Mouse (Mus musculus): ENCODE results near the gene Adgrf1.

Adgrf1 gene

GRCm38 (mm10) chr17:43326726-43327700 is 56.9 kb downstream of the Adgrf1 start:
- TF ChIP-seq GATA4 (IDR thresholded peaks at IDR 0.05; ENCODE audit: insufficient replicate concordance, low read length), result no peak

GRCm38 (mm10) chr17:43327810-43328209 is 57.7 kb downstream of the Adgrf1 start:
- peak; percentile 83; the same call in 1 of the 2 replicates for TF ChIP-seq GATA4 (IDR thresholded peaks at IDR 0.05; ENCODE audit: insufficient replicate concordance, low read length)

GRCm38 (mm10) chr17:43329216-43329615 is 59.1 kb downstream of the Adgrf1 start:
- no peak for TF ChIP-seq GATA4 (IDR thresholded peaks at IDR 0.05; ENCODE audit: insufficient replicate concordance, low read length)

DNA sequence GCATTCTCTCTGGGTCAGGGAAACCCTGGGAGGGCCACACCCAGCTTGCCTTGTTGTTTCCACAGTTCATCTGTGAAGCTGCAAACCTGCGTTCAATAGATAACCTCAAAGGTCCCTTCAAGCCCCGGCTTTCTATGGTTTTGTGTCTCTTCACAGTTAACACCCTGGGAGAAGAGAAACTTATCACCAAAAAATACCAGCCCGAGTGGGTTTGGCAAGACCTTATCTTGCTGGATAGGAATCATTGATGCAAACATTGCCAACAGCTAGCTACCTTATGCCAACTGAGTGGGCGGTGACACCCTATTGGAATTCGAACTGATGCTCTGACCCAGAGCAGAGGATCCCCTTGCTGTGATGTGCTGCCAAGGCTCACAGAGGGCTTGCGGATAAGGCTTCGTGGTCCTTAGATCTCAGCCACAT is 59.6 kb downstream of the Adgrf1 start:
- TF ChIP-seq GATA4 (IDR thresholded peaks at IDR 0.05; ENCODE audit: insufficient replicate concordance, low read length), result peak; percentile 83; the same call in 1 of the 2 replicates

DNA sequence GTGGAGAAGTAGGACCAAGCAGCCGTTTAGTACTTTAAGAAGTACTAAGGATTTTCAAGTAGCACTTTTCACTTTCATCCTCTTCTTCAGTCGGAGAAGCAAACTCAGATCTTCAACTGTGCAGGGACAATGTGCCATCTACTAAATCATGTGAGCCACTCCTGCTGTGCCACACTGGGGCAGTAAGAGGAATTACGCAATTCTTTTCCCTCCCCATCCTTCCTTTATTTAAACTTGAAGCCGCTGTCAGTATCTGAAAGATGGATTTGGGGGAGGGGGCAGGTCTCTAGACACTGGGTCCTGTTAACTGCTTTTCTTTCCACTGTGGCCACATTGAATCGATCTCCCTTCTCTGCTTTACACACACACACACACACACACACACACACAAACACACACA is 62.6 kb downstream of the Adgrf1 start:
- TF ChIP-seq GATA4 (IDR thresholded peaks at IDR 0.05; ENCODE audit: insufficient replicate concordance, low read length), result no peak

GRCm38 (mm10) chr17:43334074-43334473 is 63.9 kb downstream of the Adgrf1 start:
- no peak for TF ChIP-seq GATA4 (IDR thresholded peaks at IDR 0.05; ENCODE audit: insufficient replicate concordance, low read length)

DNA sequence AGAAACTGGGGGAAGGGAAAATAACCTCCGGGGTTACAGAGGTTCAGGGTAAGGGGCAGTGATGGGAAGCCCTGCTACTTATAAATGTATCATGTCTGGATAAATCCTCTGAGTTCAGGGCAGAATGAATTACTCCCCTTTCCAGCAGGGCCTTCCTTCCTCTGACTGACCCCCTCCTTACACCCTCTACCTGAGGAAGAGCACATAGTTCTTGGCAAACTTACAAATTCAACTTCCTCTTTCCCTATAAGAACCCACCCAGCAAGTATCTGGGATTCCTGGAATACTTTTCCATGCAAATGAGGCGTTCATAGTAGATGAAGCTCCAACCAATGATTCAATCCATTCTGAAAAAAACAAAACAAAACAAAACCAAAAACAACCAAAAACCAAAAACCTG is 67.5 kb downstream of the Adgrf1 start:
- TF ChIP-seq GATA4 (IDR thresholded peaks at IDR 0.05; ENCODE audit: insufficient replicate concordance, low read length), result no peak

GRCm38 (mm10) chr17:43338279-43338678 is 68.2 kb downstream of the Adgrf1 start:
- TF ChIP-seq GATA4 (IDR thresholded peaks at IDR 0.05; ENCODE audit: insufficient replicate concordance, low read length), result no peak

DNA sequence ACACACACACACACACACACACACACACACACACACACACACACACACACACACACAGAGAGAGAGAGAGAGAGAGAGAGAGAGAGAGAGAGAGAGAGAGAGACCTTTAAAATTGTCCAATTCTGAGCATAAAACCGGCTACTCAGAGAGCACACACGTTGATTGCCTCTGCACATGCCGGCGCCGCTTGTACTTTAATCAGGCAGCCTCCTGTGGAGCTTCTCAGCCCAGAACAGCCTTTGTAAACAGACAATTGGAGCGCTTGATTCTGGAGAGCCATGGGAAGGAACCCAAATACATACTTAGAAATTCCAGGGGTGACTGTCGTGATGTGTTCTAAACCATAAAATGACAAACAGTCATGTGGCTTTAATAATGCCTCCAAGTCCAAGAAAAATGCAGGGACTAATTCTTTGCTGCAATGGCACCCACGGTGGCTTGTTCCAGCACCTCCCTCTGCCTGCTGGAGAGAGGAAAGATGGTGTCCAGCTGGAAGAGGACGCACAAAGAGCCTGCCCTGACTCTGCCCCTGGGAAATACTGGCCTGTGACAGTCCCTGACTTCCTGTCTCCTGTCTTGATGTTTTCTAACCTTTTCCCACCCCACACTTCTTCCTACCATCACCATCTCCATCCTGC is 87.9 kb downstream of the Adgrf1 start:
- TF ChIP-seq GATA4 (IDR thresholded peaks at IDR 0.05; ENCODE audit: insufficient replicate concordance, low read length), result no peak

DNA sequence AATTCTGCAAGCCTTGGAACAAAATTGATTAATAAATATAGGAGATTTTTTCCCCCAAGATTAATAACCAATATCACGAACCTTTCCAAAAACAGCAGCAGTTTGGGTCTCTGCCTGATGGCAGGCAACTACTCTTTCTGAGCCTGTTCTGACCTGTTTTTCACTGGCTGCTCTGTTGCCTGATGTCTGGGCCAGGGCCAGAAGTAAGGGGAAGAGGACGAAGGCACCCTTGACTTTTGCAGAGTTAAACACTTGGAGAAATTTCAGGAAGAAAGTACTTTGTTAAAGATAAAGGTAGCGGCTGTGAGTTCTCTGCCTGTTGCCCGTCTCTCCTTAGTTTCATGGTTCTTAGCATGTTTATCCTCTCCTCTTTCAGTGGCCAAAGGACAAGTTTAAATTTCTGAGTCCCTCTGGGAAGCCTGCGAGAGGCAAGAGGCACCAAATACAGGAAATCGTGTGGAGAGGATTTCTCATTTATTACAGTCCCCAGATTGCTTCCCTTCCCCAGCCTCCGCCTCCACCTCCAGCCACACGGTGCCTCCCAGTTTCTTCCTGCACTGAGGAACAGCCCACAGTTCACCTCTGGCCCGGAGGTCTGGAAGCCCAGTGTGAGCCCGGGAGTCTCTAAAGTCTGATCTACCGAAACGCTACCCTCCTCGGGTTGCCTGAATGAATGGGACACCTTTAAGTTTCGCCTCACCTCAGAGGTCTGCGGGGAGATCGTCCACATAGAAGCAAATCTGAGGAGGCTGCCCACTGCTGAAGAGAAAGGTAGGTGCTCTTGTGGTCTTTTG is 89.9 kb downstream of the Adgrf1 start, which contains the start of gene Adgrf5:
TSS of gene Adgrf5 (plus strand) at position 626 of the 794 bp plus-strand sequence.
- no peak for TF ChIP-seq GATA4 (IDR thresholded peaks at IDR 0.05; ENCODE audit: insufficient replicate concordance, low read length)

- TF ChIP-seq GATA4 (IDR thresholded peaks at IDR 0.05; ENCODE audit: insufficient replicate concordance, low read length), result no peak
Observed at GRCm38 (mm10) chr17:43361021-43361420, 90.9 kb downstream of the Adgrf1 start.

DNA sequence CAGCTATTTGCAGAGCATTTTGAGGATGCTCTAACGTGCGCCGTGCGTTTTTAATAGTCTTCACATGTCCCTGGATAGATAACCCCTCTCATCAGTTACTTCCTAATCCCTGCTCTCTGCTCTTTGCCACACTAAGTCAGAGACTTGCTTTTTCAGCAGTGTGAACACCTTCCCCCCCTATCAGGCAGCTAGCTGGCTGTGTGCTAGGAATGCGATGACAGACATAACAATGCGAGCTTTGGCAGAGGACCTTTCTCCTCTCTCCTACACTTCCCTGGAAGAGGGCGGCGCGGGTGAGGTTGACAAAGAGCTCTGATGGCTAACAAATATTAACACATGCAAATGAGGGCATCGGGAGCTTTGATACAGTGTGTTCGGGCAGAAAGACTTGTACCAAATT is 92.2 kb downstream of the Adgrf1 start:
- peak; percentile 59; the same call in 1 of the 2 replicates for TF ChIP-seq GATA4 (IDR thresholded peaks at IDR 0.05; ENCODE audit: insufficient replicate concordance, low read length)

GRCm38 (mm10) chr17:43362881-43363280 is 92.8 kb downstream of the Adgrf1 start:
- no peak for TF ChIP-seq GATA4 (IDR thresholded peaks at IDR 0.05; ENCODE audit: insufficient replicate concordance, low read length)

DNA sequence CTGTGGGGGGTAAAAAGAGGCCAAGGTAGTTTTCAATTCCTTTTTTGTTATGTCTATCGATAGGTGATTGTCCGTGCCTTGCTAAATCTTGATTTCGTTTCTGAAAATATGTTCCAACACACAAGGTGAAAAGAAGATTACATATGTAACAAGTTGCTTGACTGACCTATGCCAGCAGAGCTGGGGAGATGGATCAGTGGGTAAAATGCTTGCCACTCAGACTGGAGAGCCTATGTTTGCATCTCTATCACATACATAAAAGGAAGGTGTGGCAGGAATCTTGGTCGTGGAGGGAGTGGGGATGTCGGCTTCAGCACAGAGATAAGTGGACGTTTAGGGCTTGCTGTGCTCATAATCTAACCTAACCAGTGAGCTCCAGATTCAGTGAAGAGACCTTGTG is 93.8 kb downstream of the Adgrf1 start:
- TF ChIP-seq GATA4 (IDR thresholded peaks at IDR 0.05; ENCODE audit: insufficient replicate concordance, low read length), result no peak

- peak; percentile 92 for TF ChIP-seq GATA4 (IDR thresholded peaks at IDR 0.05; ENCODE audit: insufficient replicate concordance, low read length)
Observed at GRCm38 (mm10) chr17:43365297-43365696, 95.2 kb downstream of the Adgrf1 start.

All from liver, adult (tissue).